Mouse (Mus musculus) layer of hippocampus, adult 18-20 months (tissue): ENCODE measurements at regions not wholly inside any gene's neighbourhood (a gene's known extent, or its start where the extent isn't known, plus 50 kb on each side); places are given as distances from the start of the nearest gene placed in this dataset.

Experiments used
- DNase-seq, 2 experiments: peaks; one replicate each; pipeline ENCODE4 v3.0.0; 2022; ENCODE audit warnings: low spot score in 2 of 2

GRCm38 (mm10) chr10:126070984-126071713, 105.2 kb downstream of the Lrig3 start:
- no peak for DNase-seq

- no peak for DNase-seq
Observed at GRCm38 (mm10) chr10:126071714-126072057, 105.7 kb downstream of the Lrig3 start.

GRCm38 (mm10) chr10:126077313-126077966, 111.5 kb downstream of the Lrig3 start:
- no peak for DNase-seq

GRCm38 (mm10) chr10:126082576-126082975, 116.6 kb downstream of the Lrig3 start:
- no peak for DNase-seq

- no peak for DNase-seq
Observed at GRCm38 (mm10) chr10:126086684-126087083, 120.7 kb downstream of the Lrig3 start.

- peak; percentile 22 to 69 for DNase-seq
Observed at GRCm38 (mm10) chr10:126094238-126094880, 128.4 kb downstream of the Lrig3 start.

GRCm38 (mm10) chr10:126097896-126098295, 131.9 kb downstream of the Lrig3 start:
- no peak for DNase-seq

GRCm38 (mm10) chr10:126102876-126103275, 136.9 kb downstream of the Lrig3 start:
- no peak for DNase-seq

- no peak for DNase-seq
Observed at GRCm38 (mm10) chr10:126113106-126113505, 147.1 kb downstream of the Lrig3 start.

GRCm38 (mm10) chr10:126115386-126115785, 149.4 kb downstream of the Lrig3 start:
- DNase-seq, result no peak

- no peak for DNase-seq
Observed at GRCm38 (mm10) chr10:126121626-126122025, 155.7 kb downstream of the Lrig3 start.

- DNase-seq, result no peak
Observed at GRCm38 (mm10) chr10:126122504-126122903, 156.5 kb downstream of the Lrig3 start.

GRCm38 (mm10) chr10:126133188-126133587, 167.2 kb downstream of the Lrig3 start:
- DNase-seq, result peak in 1 of 2 experiments; percentile 32

- DNase-seq, result no peak
Observed at GRCm38 (mm10) chr10:126133957-126134356, 168.0 kb downstream of the Lrig3 start.

GRCm38 (mm10) chr10:126138585-126138984, 172.6 kb downstream of the Lrig3 start:
- DNase-seq, result no peak

GRCm38 (mm10) chr10:126141586-126141985, 175.6 kb downstream of the Lrig3 start:
- no peak for DNase-seq

GRCm38 (mm10) chr10:126143833-126144232, 177.9 kb downstream of the Lrig3 start:
- peak in 1 of 2 experiments; percentile 54 for DNase-seq

GRCm38 (mm10) chr10:126144609-126145202, 178.7 kb downstream of the Lrig3 start:
- DNase-seq, result no peak

- no peak for DNase-seq
Observed at GRCm38 (mm10) chr10:126157300-126157699, 191.3 kb downstream of the Lrig3 start.

- DNase-seq, result no peak
Observed at GRCm38 (mm10) chr10:126165215-126165614, 199.2 kb downstream of the Lrig3 start.

GRCm38 (mm10) chr10:126169095-126169873, 203.3 kb downstream of the Lrig3 start:
- no peak for DNase-seq
